Mouse (Mus musculus) hindbrain, embryonic 15.5 days (tissue): ENCODE measurements around the gene Zbtb8os. TPM values are rescaled to one million over a fixed set of nuclear protein-coding genes. Genes with fewer than 3 reads are reported as not detected.
"Not testable (repeated sequence)": the region's sequence is repeated elsewhere in the genome, so short reads cannot be mapped to it uniquely, and the experiment has no call there.

Experiments used
- ATAC-seq: fragments of 200-750 bp; cut with Nextera tagmentation; 2 replicates; pipeline ENCODE4 v1.8.0; 2017; ENCODE audit warnings: low read depth, moderate number of reproducible peaks, moderate TSS enrichment; ENCODE audit not compliant: low FRiP score
- H3K27ac ChIP-seq: fragments of 300-500 bp; sonication (generic); replicated peaks from 2 replicates; pipeline ENCODE4 v1.5.1; 2015; ENCODE audit warnings: mild to moderate bottlenecking, inconsistent platforms
- H3K27me3 ChIP-seq: fragments of 300-500 bp; sonication (generic); 2 replicates; pipeline ENCODE4 v1.6.1; 2015; ENCODE audit warnings: control low read depth, inconsistent platforms
- H3K36me3 ChIP-seq: fragments of 300-500 bp; sonication (generic); 2 replicates; pipeline ENCODE4 v1.6.1; 2015; ENCODE audit warnings: control low read depth, inconsistent platforms
- H3K4me1 ChIP-seq: fragments of 300-500 bp; sonication (generic); replicated peaks from 2 replicates; pipeline ENCODE4 v1.6.1; 2015; ENCODE audit warnings: control low read depth, inconsistent platforms
- H3K4me2 ChIP-seq: fragments of 300-500 bp; sonication (generic); 2 replicates; pipeline ENCODE4 v1.6.1; 2015; ENCODE audit warnings: moderate library complexity, mild to moderate bottlenecking, inconsistent platforms
- H3K4me3 ChIP-seq: fragments of 300-500 bp; sonication (generic); 2 replicates; pipeline ENCODE4 v1.5.1; 2015; ENCODE audit warnings: mild to moderate bottlenecking, inconsistent platforms
- H3K9ac ChIP-seq: fragments of 300-500 bp; sonication (generic); 2 replicates; pipeline ENCODE4 v1.6.1; 2015; ENCODE audit warnings: inconsistent platforms
- H3K9me3 ChIP-seq: fragments of 300-500 bp; sonication (generic); 2 replicates; pipeline ENCODE4 v1.6.1; 2016; ENCODE audit warnings: control low read depth, inconsistent platforms
- WGBS: fragments of 180-500 bp; shearing (Covaris S2); methylation state at CpG from one replicate; pipeline ENCODE4 v1.1.7; 2015; 5-methylcytosine and 5-hydroxymethylcytosine counted together
- polyA plus RNA-seq: library from polyadenylated mRNA; unstranded; fragments of >200 nt; fragmentation: Nextera tagmentation; extraction: Ambion mirVana; gene quantifications from 2 replicates; pipeline ENCODE4 v1.2.1, GENCODE M21; 2015

Zbtb8os gene
- polyA plus RNA-seq, 1 experiment from 2014 or later: 18.1 TPM

- Histone ChIP-seq H3K4me3 (peak overlapping the region; percentile 100), H3K4me1 (peaks cover 43% of the 10 kb centered on the region), H3K36me3 (peaks cover 8% of the 10 kb centered on the region; the same call in 1 of the 2 replicates), H3K27me3 (no peaks in the 10 kb centered on the region), H3K4me2 (peak overlapping the region; percentile 93), H3K9ac (peak overlapping the region; percentile 65), H3K9me3 (no peaks in the 10 kb centered on the region), H3K27ac (peak overlapping the region; percentile 99)
- WGBS: 51% methylated on average over 14 of the region's 14 CpGs
- no peak for ATAC-seq
Observed at GRCm38 (mm10) chr4:129336291-129336690, 796 bp downstream of the Zbtb8os start.

DNA sequence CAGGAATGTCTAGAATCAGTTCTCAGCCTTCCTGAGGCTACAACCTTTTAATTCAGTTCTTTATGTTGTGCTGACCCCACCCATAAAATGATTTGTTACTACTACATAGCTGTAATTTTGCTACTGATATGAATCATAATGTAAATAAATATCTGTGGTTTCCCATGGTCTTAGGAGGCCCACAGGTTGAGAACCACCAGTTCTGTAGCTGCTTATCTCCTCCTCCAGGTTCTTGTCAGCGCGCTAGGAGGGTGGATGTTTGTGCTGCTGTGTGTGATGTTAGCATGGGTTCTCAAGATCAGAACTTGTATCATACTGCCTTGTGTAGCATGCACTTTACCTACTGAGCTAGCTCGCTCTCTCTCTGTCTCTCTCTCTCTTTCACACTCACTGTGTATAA, 4.2 kb downstream of the Zbtb8os start:
- Histone ChIP-seq H3K4me2 (no peak overlapping the region), H3K9ac (no peak overlapping the region), H3K27me3 (no peaks in the 10 kb centered on the region), H3K4me1 (peaks cover 16% of the 10 kb centered on the region), H3K9me3 (no peaks in the 10 kb centered on the region), H3K4me3 (no peak overlapping the region), H3K27ac (no peak overlapping the region), H3K36me3 (peaks cover 21% of the 10 kb centered on the region)
- no peak for ATAC-seq
- WGBS: 97% methylated on average over 3 of the region's 3 CpGs

- Histone ChIP-seq H3K9ac (no peak overlapping the region), H3K36me3 (peaks cover 24% of the 10 kb centered on the region), H3K4me3 (no peak overlapping the region), H3K27me3 (no peaks in the 10 kb centered on the region), H3K4me2 (no peak overlapping the region), H3K27ac (no peak overlapping the region), H3K4me1 (peaks cover 8% of the 10 kb centered on the region; the same call in 1 of the 2 replicates), H3K9me3 (no peaks in the 10 kb centered on the region)
- WGBS: 77% methylated on average over 1 of the region's 1 CpGs
- no peak for ATAC-seq
Observed at GRCm38 (mm10) chr4:129341888-129342287, 6.4 kb downstream of the Zbtb8os start.

GRCm38 (mm10) chr4:129342705-129343104, 7.2 kb downstream of the Zbtb8os start:
- Histone ChIP-seq H3K4me3 (no peak overlapping the region), H3K4me1 (0 out of 2 replicates have a peak, but pooled peaks cover under 1% of the 10 kb centered on the region), H3K4me2 (no peak overlapping the region), H3K36me3 (peaks cover 25% of the 10 kb centered on the region), H3K9ac (no peak overlapping the region), H3K27me3 (no peaks in the 10 kb centered on the region), H3K9me3 (no peaks in the 10 kb centered on the region), H3K27ac (no peak overlapping the region)
- no peak for ATAC-seq
- 92% methylated on average over 2 of the region's 2 CpGs for WGBS

DNA sequence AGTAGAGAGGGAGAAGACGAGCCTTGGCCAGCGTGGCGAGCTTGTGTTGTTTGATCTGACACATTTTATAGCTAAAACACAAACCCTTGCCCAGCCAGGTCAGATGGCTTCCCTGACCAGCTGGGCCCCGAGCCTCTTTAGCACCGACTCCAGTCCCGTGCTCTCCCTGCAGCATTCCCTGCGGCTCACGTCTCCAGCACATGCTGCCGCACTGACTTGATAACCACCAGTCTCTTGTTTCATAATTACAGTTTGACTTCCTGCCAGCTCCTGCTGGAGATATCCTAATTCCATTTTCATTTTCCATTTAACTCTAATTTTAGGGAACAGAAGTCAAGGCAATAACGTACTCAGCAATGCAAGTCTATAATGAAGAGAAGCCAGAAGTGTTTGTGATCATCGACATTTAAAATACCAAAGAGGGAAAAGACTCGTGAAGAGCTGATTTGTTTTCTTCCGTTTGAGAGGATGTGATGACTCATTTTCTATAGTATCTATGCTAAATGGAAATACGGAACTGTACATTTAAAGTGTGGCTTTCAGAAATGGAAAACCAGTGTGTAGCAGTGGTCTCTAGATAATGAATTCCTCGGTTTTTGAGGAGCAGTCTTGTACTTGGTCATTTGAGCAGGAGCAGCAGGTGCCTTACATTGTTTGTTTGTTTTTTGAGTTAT, 11.1 kb downstream of the Zbtb8os start:
- no peak for ATAC-seq
- Histone ChIP-seq H3K36me3 (peaks cover 28% of the 10 kb centered on the region), H3K9ac (no peak overlapping the region), H3K9me3 (no peaks in the 10 kb centered on the region), H3K4me1 (no peaks in the 10 kb centered on the region), H3K4me3 (no peak overlapping the region), H3K4me2 (no peak overlapping the region), H3K27ac (no peak overlapping the region), H3K27me3 (no peaks in the 10 kb centered on the region)
- WGBS: 89% methylated on average over 15 of the region's 15 CpGs

DNA sequence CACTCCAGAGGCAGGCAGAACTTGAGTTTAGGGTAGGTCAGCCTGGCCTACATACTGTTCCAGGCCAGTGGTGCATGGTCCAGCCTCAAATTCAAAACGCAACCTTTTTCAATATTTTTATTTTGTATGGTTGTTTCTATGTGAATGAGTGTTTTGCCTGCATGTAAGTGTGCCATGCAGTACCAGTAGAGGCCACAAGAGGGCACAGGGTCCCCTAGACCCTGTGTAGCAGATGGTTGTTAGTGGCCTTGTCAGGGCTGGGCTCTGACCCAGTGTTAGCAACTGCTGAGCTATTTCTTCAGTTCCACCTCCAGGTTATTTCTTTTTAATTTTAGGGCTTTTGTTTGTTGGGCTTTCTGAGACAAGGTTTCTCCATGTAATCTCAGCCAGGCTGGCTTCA, 15.1 kb downstream of the Zbtb8os start:
- Histone ChIP-seq H3K4me3 (no peak overlapping the region), H3K4me2 (no peak overlapping the region), H3K36me3 (peaks cover 30% of the 10 kb centered on the region), H3K27me3 (no peaks in the 10 kb centered on the region), H3K9ac (no peak overlapping the region), H3K9me3 (no peaks in the 10 kb centered on the region), H3K4me1 (no peaks in the 10 kb centered on the region), H3K27ac (no peak overlapping the region)
- 9% methylated on average over 1 of the region's 1 CpGs for WGBS
- ATAC-seq: peak; percentile 79

DNA sequence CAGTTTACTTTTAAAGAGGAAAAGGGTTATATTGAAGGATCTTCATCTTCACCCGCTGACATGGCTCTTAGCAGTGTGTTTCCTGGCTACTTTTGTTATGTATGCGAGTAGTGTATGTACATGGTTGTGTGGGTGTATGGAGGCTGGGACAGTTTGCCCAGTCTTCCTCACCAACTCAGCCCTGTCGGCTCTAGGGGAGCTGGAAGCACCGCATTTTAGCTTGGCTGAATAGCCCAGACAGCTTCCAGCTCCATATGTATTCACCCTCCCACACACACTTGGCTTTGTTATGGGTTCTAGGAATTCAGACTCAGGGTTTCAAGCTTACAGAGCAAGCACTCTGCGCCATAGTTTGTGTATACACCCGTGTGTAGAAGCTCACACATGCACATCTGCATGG, 15.6 kb downstream of the Zbtb8os start:
- no peak for ATAC-seq
- no peak overlapping the region for H3K4me2 ChIP-seq
- H3K4me1 ChIP-seq: no peaks in the 10 kb centered on the region
- no peaks in the 10 kb centered on the region for H3K27me3 ChIP-seq
- H3K9me3 ChIP-seq: no peaks in the 10 kb centered on the region
- H3K4me3 ChIP-seq: no peak overlapping the region
- peaks cover 31% of the 10 kb centered on the region for H3K36me3 ChIP-seq
- no peak overlapping the region for H3K9ac ChIP-seq
- no peak overlapping the region for H3K27ac ChIP-seq
- WGBS: 77% methylated on average over 6 of the region's 6 CpGs

DNA sequence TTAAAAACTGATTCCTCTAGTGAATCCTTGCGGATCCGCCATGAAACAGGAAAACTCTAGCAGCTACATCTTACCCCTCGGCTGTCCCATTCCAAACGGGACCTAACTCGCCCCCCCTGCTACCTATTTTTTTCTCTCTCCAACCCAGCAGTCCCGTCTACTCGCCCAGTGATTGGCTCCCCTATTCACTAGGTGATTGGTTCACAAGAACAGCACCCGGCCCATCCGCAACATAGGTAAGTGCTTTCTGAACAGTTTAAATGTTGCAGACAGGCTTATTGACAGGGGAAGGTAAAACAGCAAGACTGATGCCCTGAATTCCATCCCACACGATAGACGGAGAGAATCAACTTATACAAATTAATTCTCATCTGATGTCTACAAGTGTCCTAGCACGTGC, 17.7 kb downstream of the Zbtb8os start:
- ATAC-seq: no peak
- no peak overlapping the region for H3K4me2 ChIP-seq
- no peaks in the 10 kb centered on the region for H3K27me3 ChIP-seq
- no peaks in the 10 kb centered on the region for H3K4me1 ChIP-seq
- H3K9ac ChIP-seq: no peak overlapping the region
- no peak overlapping the region for H3K27ac ChIP-seq
- no peak overlapping the region for H3K4me3 ChIP-seq
- H3K36me3 ChIP-seq: peaks cover 43% of the 10 kb centered on the region
- H3K9me3 ChIP-seq: no peaks in the 10 kb centered on the region
- WGBS: 93% methylated on average over 12 of the region's 12 CpGs

DNA sequence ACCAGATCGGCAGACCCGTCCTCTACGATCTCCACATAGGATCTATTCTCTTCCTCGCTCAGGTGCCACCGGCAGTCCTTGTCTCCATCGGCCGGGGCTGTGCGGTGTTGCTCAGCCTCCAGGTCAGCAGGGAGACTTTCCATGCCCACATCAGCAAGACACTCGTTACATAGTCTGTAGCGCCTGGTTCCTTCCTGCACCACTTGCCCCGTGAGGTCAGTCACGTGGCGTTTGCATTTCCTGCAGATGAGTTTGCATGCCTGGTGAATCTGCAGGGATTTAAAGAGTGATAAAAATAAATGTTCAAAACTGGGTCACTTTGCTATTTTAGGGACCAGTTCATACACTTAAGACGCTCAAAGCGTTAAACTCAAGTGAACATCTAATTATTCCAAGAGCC, 18.7 kb downstream of the Zbtb8os start:
- no peak overlapping the region for H3K4me3 ChIP-seq
- 82% methylated on average over 15 of the region's 15 CpGs for WGBS
- ATAC-seq: no peak
- H3K27ac ChIP-seq: no peak overlapping the region
- no peak overlapping the region for H3K9ac ChIP-seq
- H3K4me1 ChIP-seq: no peaks in the 10 kb centered on the region
- no peaks in the 10 kb centered on the region for H3K9me3 ChIP-seq
- H3K4me2 ChIP-seq: no peak overlapping the region
- H3K27me3 ChIP-seq: no peaks in the 10 kb centered on the region
- H3K36me3 ChIP-seq: peaks cover 48% of the 10 kb centered on the region

GRCm38 (mm10) chr4:129357613-129358163, 22.2 kb downstream of the Zbtb8os start:
- Histone ChIP-seq H3K4me2 (no peak overlapping the region), H3K27me3 (no peaks in the 10 kb centered on the region), H3K4me3 (no peak overlapping the region), H3K36me3 (peaks cover 61% of the 10 kb centered on the region), H3K9ac (no peak overlapping the region), H3K27ac (no peak overlapping the region), H3K9me3 (no peaks in the 10 kb centered on the region), H3K4me1 (no peaks in the 10 kb centered on the region)
- no peak for ATAC-seq
- 89% methylated on average over 15 of the region's 15 CpGs for WGBS

DNA sequence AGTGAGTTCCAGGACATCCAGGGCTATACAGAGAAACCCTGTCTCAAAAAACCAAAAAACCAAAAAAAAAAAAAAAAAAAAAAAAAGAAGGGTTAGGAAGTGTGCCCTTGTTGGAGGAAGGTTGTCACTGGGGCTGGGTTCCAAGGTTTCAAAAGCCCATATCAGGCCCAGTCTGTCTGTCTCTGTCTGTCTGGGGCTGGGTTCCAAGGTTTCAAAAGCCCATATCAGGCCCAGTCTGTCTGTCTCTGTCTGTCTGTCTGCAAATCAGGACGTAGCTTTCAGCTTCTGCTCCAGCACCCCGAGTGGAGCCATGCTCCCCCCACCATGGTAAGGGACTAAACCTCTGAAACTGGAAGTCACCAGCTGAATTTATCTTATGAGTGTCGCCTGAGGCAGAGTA, 26.7 kb downstream of the Zbtb8os start:
- H3K9ac ChIP-seq, ATAC-seq, H3K4me3 ChIP-seq, H3K27ac ChIP-seq, H3K9me3 ChIP-seq, H3K4me1 ChIP-seq, H3K27me3 ChIP-seq, H3K4me2 ChIP-seq: not testable (repeated sequence)
- 90% methylated on average over 3 of the region's 3 CpGs for WGBS
- peaks cover 39% of the 10 kb centered on the region for H3K36me3 ChIP-seq

- H3K36me3 ChIP-seq: peaks cover 38% of the 10 kb centered on the region
- H3K4me2 ChIP-seq: no peak overlapping the region
- H3K9ac ChIP-seq: no peak overlapping the region
- WGBS: 78% methylated on average over 5 of the region's 5 CpGs
- H3K4me1 ChIP-seq: no peaks in the 10 kb centered on the region
- H3K9me3 ChIP-seq: no peaks in the 10 kb centered on the region
- no peak overlapping the region for H3K4me3 ChIP-seq
- H3K27me3 ChIP-seq: no peaks in the 10 kb centered on the region
- H3K27ac ChIP-seq: no peak overlapping the region
- ATAC-seq: no peak
Observed at GRCm38 (mm10) chr4:129362771-129363170, 27.3 kb downstream of the Zbtb8os start.

DNA sequence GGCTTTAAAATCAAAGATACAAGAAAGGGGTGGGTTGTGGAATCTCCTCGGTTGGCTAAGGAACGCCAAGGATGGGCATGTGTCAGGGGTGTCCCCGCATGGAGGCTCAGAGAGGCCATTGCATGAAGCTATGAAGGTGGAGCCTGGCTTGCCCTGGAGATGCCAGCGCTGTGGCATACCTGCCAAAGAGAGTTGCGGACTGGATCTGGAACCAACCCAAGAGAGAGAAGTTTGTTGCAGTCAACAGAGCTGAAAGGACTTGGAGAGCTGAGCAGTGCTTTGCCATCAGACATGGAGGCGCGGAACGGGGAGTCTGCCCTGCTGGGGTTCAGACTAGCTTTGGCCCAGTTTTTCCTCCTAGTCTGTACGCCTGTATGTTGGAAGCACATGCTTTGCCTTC, 28.0 kb downstream of the Zbtb8os start:
- no peaks in the 10 kb centered on the region for H3K9me3 ChIP-seq
- no peak overlapping the region for H3K9ac ChIP-seq
- WGBS: 91% methylated on average over 9 of the region's 9 CpGs
- H3K4me1 ChIP-seq: no peaks in the 10 kb centered on the region
- H3K4me2 ChIP-seq: no peak overlapping the region
- no peak overlapping the region for H3K4me3 ChIP-seq
- no peak overlapping the region for H3K27ac ChIP-seq
- H3K36me3 ChIP-seq: peaks cover 31% of the 10 kb centered on the region
- H3K27me3 ChIP-seq: no peaks in the 10 kb centered on the region
- no peak for ATAC-seq
